Mouse (Mus musculus): ENCODE measurements at regions not wholly inside any gene's neighbourhood (a gene's known extent, or its start where the extent isn't known, plus 50 kb on each side); places are given as distances from the start of the nearest gene placed in this dataset.

DNA sequence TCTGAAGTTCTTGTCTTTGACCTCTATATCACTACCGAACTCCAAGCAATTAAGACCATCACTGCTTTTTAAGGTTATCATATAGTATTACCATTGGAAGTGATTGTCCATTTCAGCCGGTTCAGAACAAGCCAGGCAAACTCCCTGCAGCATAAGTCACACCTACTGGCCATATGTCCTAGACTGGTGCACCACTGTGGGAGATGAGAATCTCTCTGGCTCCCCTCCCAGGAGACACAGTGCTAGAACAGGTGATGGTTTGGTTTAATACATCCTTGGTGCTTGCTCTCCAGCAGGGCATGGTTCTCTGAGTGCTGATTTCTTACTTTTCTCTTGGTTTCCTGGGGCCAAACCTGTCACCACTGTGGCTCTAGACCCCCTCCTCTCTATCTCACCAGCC is 232.8 kb upstream of the Btbd3 start:
- TF ChIP-seq CTCF (IDR thresholded peaks at IDR 0.05; ENCODE audit: control insufficient read depth, insufficient read depth, insufficient replicate concordance, low read depth, low read length) = no peak
- no peak for TF ChIP-seq POLR2A (IDR thresholded peaks at IDR 0.05; ENCODE audit: control insufficient read depth, low read depth, low read length)
